Mouse (Mus musculus) left cerebral cortex, adult 18-20 months (tissue): ENCODE measurements around the gene Gm8011. TPM values are rescaled to one million over a fixed set of nuclear protein-coding genes. Genes with fewer than 3 reads are reported as not detected.
"Not testable (repeated sequence)": the region's sequence is repeated elsewhere in the genome, so short reads cannot be mapped to it uniquely, and the experiment has no call there.

ENCODE experiments used
- DNase-seq, 2 experiments: peaks; one replicate each; pipeline ENCODE4 v3.0.0; 2021 to 2022; ENCODE audit warnings: low spot score in 2 of 2, mixed read lengths in 1 of 2
- long read RNA-seq, 2 experiments: library from polyadenylated mRNA; stranded (forward); transcript quantifications; one replicate each; pipeline ENCODE4 v2.0.0; 2021
- total RNA-seq, 2 experiments: library from RNA; stranded (reverse); gene quantifications; 2 replicates each; pipeline ENCODE4 v1.2.3; 2021

Gene Gm8011
- total RNA-seq, result not detected
- long read RNA-seq, experiment 1, result 0 reads
- long read RNA-seq, experiment 2, result 0 reads

- not testable (repeated sequence) for DNase-seq
Measured at GRCm38 (mm10) chr14:42463581-42463980, at the start of gene Gm8011. Gm8011 (plus strand) TSS chr14:42463881.

- not testable (repeated sequence) for DNase-seq
Measured at GRCm38 (mm10) chr14:42439573-42439972, 24.1 kb upstream of the Gm8011 start, which contains the start of gene Gm8005. Gm8005 (minus strand) TSS chr14:42439673.

GRCm38 (mm10) chr14:42502249-42502648 is 38.6 kb downstream of the Gm8011 start, which contains the start of gene Gm8020:
Gm8020 (minus strand) TSS chr14:42502349.
- DNase-seq, result not testable (repeated sequence)

Other genes starting within 250 kb of the Gm8011 start
- gene Gm17026, start 203.8 kb upstream of the Gm8011 start, total RNA-seq, result not detected
- not detected for gene Gm9611, start 166.5 kb upstream of the Gm8011 start, total RNA-seq
- not detected for gene Gm7995, start 153.7 kb upstream of the Gm8011 start, total RNA-seq
- gene Gm8005, start 24.2 kb upstream of the Gm8011 start, total RNA-seq, result not detected
- gene Gm8020, start 38.5 kb downstream of the Gm8011 start, total RNA-seq, result not detected
- not detected for gene Gm8024, start 60.4 kb downstream of the Gm8011 start, total RNA-seq
- not detected for gene Gm17124, start 136.0 kb downstream of the Gm8011 start, total RNA-seq
- not detected for gene Gm3633, start 178.0 kb downstream of the Gm8011 start, total RNA-seq
- under 1 TPM in 1 of 2 experiments, not detected in 1; 0.98 TPM for gene Gm10378, start 192.1 kb downstream of the Gm8011 start, total RNA-seq